Mouse (Mus musculus): Measurements from ENCODE around the gene Rtf1.
A peak's percentile ranks its signal among the peaks of the same experiment; 100 is the strongest.

The Rtf1 gene

GRCm38 (mm10) chr2:119730735-119731134 is 55.9 kb downstream of the Rtf1 start:
- DNase-seq (ENCODE audit: low spot score) = no peak

- no peak for DNase-seq (ENCODE audit: low spot score)
Measured at GRCm38 (mm10) chr2:119737124-119737523, 62.3 kb downstream of the Rtf1 start.

- no peak for DNase-seq (ENCODE audit: low spot score)
Measured at GRCm38 (mm10) chr2:119740567-119740966, 65.7 kb downstream of the Rtf1 start.

DNA sequence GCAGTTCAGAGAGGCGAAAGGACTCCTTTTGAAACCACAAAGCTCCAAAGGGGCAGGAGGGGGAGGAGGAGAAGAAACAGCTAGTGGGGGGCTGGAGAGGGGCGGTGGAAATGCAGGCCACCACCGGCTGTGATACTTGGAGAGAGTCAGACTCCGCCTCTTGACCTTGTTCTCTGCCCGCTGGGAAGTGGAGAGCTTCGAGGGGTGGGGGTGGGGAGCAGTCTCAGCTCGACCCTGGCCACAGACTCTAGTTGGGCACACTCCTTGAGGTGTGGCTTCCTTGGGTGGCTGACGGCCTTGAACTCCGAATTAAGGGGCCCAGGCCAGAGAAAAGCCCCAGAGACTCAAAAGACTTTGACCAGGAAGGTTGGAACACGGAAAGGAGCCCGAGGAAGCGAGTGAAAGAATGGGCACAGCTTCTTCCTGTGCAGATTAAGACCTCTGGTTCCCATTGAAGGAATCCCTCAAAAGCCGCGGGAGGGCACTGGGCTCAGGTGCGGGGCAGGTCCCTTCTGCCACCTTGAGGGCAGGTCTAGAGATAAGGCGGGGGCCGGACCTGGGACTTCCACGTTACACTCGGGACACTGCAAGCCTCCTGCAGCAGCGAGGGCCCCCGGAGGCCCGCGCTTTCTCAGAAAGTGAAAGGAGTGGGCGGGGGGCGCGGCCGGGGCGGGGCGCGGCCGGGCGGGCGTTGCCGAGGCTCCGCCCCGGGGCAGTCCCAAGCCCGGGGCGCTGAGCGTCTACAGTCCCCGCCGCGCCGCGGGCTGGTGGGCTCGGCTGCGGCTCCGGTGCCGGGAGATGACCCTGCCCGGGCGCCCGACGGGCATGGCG is 66.9 kb downstream of the Rtf1 start, which contains the start of gene Itpka:
Gene Itpka (plus strand): TSS at position 757 of the 831 bp plus-strand sequence.
- peak; percentile 78 for DNase-seq (ENCODE audit: low spot score)

- DNase-seq (ENCODE audit: low spot score) = peak; percentile 29
Measured at GRCm38 (mm10) chr2:119742461-119743175, 67.8 kb downstream of the Rtf1 start.

DNA sequence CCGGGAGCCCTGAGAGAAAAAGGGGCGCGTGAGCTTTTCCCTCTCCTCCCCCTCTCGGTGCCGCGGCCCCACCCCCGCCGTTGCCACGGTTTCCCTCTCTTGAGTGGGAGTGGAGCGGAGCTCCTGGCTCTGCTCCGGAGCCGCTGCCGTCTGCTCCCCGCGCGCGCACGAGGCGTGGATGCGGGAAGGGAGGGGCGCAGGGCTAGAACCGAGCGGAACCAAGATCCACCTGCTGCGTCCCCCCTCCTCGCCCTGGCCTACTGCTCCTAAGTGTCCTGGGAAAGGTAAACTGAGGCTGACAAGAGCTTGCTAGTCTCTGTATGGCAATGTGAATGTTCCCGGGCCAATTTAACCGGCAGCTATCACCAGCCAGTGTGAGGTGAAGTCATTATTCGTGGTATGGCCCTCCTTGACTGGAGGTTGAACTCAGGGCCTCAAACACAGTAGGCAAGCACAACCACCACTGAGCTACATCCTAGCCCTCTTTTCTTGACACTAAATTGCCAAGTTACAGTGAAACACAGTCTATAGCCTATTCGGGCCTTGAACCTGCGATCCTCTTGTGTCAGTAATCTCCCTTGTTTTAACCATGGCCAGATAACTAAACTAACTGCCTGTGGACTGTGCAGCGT is 68.4 kb downstream of the Rtf1 start:
- DNase-seq (ENCODE audit: low spot score) = no peak

DNA sequence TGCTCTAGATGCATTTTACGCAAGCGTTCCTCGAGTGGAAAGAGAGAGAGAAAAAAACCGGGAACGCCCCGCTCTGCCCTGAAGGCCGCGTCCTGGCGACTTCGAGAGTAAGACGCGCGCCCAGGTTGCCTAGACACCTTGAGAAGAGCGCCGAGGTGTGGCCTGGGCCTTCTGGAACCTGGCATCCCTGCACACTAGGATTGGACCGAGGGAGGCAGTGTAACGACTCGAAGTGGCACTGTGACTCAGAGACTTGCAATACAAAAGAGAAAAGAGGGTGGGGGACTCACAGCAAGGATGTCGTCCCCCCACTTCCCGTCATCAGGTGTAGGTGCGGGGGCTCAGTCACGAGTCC is 68.9 kb downstream of the Rtf1 start:
- DNase-seq (ENCODE audit: low spot score) = no peak

DNA sequence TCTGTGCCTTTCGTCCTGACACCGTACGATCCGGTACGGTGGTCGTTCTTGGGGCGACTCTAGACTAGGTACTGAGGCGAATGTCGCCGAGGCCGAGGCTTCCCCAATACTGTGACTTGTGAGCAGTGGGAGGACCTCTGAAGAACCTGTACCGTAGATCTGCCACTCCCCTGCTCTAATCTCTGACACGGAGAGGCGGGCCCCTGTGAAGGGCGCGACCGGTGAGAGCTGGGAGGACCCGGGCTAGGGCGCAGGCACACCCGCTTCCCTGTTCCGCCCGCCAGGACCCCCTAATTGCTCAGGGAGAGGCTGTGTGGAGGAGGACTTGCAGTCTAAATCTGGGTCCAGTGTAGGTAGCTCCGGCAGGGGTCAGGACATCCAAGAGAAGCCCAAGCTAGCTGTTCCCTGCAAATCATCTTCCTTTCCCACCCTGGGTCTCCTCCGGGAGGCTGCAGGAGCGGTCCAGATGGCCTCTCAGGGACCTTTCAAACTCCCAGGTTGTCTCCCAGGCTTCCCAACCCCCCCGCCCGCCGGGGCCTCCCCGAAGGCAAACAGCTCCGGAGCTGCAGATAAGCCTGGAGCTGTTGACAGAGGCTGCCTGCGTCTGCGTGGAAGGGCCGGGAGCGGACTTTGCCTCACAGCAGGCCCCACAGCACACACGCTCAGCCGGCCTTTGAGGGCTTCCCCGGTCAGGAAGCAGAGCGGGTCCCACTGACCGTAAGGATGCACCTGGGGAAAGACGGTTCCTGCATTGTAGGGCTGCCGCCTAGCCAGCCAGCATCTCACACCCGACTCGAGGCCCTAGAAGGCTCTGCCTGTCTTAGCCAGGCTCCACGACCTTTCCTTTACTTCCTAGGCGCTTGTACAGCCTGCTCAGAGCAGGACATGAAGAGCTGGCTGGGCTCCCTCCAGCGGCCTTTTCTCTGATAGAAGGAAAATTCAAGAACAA is 69.6 kb downstream of the Rtf1 start:
- DNase-seq (ENCODE audit: low spot score) = peak; percentile 53

GRCm38 (mm10) chr2:119745281-119745680 is 70.4 kb downstream of the Rtf1 start:
- DNase-seq (ENCODE audit: low spot score) = peak; percentile 52

- no peak for DNase-seq (ENCODE audit: low spot score)
Measured at GRCm38 (mm10) chr2:119747554-119747953, 72.7 kb downstream of the Rtf1 start.

DNA sequence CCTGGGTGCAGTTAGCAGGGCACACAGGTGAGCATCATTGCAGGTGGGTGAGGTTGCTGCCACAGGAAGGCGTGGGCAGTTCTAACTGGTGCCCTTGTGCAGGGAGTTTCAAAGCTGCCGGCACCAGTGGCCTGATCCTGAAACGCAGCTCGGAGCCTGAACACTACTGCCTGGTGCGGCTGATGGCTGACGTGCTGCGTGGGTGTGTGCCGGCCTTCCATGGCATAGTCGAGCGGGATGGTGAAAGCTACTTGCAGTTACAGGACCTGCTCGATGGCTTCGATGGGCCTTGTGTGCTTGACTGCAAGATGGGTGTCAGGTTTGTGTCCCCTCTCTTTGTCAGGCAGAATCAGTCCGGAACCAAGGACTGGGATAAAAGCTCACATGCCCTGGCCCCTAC is 74.4 kb downstream of the Rtf1 start:
- no peak for DNase-seq (ENCODE audit: low spot score)

DNA sequence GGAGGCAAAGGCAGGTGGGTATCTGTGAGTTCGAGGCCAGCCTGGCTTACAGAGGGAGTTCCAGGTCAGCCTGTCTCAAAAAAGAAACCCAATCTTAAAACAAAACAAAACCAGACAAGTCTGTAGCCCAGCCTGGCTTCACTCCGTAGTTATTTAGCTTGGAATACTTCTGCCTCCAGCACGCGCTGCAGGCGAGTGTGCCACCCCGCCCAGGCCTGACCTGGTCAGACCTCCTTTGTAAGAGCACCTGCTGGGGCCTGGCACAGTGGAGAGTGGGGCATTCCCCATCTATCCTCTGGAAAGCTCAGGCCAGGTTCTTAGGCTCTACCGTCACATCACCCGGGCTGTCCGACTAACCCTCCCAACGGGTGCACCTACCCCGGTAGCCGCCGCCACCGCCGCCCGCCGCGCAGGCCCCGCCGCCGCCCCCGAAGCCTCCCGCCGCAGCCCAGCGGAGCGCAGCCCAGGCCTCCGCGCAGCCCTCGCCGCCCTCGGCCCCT is 82.8 kb downstream of the Rtf1 start:
- DNase-seq (ENCODE audit: low spot score) = peak; percentile 18

DNA sequence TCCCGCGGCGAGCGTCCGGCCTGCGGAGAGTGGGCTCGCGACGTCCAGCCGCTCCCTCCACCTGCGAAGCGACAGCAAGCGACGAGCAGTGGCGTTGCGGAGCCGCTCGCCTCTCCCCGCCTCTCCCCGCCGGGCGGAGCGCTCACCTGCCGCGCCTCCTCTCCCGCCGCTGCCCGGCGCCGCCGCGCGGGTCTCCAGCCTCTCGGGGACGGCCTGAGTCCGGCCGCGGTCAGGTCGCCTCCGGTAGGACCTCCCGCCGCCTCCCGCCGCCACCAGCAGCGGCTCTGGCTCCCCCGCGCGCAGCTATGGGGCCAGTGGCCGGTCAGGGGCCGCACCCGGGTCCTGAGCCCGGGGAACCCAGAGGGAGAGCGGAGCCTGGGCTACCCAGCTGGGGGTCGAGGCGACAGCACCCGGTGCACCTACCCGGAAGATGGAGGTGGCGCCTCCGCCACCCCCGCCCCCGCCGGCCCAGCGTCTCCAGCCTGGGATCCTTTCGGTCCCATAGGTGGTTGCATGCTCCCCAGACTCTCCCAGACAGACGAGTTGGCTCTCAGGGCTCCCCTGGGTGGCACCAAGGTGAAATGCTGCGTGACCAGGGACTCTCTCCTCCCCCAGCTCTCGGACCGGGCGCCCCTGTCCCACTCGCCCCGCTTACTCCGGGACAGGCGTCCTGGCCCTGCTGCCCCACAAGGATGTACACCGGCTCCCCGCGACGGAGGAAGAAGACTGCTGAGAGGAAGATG is 83.4 kb downstream of the Rtf1 start:
- DNase-seq (ENCODE audit: low spot score) = peak; percentile 37

DNA sequence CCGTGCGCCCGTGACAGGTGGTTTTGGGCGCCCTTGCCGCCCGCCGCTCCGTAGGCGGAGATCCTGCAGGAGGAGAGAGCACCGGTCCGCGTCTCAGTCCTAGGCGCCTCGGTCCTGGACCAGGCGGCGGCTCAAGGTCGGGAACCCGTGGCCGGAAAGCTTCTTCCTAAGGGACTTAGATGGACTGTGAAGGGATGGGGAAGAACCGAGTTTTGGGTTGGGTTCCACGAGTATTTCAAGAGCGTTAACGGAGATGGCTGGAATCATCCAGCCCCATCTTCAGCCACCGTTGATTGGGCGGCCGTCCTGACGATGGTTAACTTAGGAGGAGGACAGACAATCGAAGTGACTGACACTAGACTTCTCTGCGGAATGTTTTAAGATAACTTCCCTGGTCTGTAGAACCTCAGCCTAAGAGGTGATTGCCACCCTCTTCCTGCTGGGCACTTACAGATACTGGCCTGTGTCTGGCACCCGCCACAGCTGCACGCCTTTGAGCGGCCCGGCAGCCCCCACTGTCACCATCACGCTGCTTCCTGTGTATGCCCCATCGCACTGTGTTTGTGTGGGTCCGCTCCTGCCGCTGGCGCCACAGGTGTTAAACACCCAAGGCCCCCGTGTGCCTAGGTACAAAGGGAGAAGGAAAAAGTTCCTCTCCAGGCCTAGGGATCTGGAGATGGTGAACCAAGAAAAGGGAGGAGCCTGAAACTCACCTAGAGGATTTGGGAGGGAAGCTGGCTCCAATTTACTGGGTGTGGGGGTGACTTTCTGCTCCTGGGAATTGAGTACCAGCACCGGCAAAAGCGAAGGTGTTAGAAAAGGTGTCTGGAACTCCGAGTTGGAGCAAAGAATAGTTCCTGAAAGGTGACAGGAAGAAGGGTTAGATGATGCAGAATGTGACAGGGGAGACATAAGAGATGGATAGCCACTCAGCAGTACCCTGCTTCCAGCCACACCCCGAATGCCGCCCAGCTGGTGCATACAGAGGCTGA is 84.3 kb downstream of the Rtf1 start:
- DNase-seq (ENCODE audit: low spot score) = peak; percentile 27

DNA sequence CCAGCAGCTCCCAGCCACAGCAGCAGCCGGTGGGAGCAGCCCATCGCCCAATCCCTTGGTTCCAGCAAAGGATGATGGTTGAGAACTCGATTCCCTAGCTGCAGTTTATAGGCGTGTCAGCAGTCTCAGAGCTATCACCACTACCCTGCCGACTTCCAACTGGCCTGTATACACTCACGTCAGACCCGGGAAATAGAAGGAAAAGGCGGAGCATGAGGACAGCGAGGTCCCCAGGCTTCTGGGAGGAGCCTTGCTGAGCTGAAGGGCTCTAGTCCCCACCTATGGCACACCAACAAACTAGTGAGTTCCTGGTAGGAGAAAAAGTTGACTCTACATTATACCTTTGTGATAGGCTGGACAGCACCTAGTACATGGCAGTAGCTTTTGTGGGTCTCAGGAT is 85.4 kb downstream of the Rtf1 start, which contains the start of gene Ltk:
Gene Ltk (minus strand): TSS at position 181 of the 400 bp plus-strand sequence.
- DNase-seq (ENCODE audit: low spot score) = no peak

GRCm38 (mm10) chr2:119762276-119762675 is 87.4 kb downstream of the Rtf1 start:
- DNase-seq (ENCODE audit: low spot score) = no peak

DNA sequence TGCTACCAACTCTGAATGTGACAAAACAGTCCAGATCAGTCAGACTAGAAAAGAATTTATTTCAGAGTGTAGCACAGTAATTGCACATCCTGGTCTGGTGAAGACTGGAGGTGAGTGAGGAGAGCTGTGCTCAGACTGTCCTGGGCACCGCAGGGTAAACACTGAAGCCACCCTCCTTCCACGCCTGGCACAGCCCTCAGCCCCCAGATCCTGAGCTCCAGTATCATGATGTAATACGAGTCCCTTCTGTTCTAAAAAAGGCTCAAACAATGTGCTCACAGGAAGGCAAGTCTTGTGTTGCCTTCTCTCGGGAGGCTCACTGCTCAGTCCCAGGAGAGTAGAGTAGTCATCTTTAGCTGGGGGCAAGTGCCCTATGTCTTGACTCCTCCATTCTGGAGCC is 89.1 kb downstream of the Rtf1 start:
- DNase-seq (ENCODE audit: low spot score) = no peak

- DNase-seq (ENCODE audit: low spot score) = peak; percentile 15
Measured at GRCm38 (mm10) chr2:119767246-119767645, 92.4 kb downstream of the Rtf1 start.
